Mouse (Mus musculus) monocyte, adult 59 days (primary cell): Measurements from ENCODE around the gene Igsf10. TPM values are rescaled to one million over a fixed set of nuclear protein-coding genes. Genes with fewer than 3 reads are reported as not detected.

ENCODE experiments used
- total RNA-seq, 2 experiments: library from RNA; stranded (reverse); gene quantifications; one replicate each; pipeline ENCODE4 v1.2.4; 2023

Igsf10 gene
- total RNA-seq = under 1 TPM; 0.39 to 0.58 TPM

DNA sequence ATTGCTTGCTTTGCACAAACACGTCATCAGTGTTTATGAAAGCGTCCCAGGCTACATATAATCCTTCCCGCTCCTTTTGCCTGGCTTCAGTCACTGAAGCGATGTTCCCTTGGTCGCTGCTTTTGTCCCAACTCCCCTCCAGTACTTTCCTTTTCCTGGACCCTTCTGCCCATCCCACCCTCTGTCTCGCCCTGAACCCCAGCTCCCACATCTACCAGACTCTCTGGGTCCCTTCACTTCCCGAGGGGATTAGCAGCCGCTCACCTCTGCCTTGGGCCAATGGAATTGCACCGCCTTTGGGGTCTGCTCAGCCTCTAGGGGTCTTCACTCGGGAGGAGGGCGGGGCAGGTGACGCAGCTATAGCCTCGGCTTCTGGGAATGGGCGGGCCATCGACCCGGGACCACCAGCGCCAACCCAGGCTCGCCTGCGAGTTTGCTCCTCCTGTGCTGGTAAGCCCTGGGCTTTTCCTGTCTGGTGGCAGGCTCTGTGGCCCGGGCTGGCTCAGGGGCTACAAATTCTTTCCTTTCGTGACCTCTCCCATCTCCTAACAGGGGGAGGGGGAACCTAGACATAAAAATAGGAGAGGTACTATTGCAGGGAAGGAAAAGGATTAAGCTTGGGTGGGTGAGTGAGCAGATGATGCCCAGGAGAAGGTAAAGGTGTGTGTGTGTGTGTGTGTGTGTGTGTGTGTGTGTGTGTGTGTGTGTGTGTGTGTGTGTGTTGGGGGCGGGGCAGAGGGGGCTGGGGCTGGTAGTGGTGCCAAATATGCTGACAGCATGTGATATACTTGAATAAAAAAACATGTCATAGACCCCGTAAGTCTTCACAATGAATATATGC lies at the start of gene Igsf10:
Igsf10 (minus strand) TSS at position 330 of the 841 bp plus-strand sequence.

Other genes starting within 250 kb of the Igsf10 start
- 1 to 10 TPM; 2.2 to 2.8 TPM for gene Gpr171, start 242.6 kb downstream of the Igsf10 start, total RNA-seq
- 10 to 100 TPM in 1 of 2 experiments, 1 to 10 TPM in 1; 9.3 to 12.1 TPM for gene P2ry14, start 190.8 kb downstream of the Igsf10 start, total RNA-seq
- not detected for gene Gpr87, start 149.3 kb downstream of the Igsf10 start, total RNA-seq
- gene P2ry13, start 133.5 kb downstream of the Igsf10 start, total RNA-seq = 10 to 100 TPM; 56.7 to 59.2 TPM
- gene P2ry12, start 81.5 kb downstream of the Igsf10 start, total RNA-seq = 10 to 100 TPM; 24.3 to 25.9 TPM